Mouse (Mus musculus) macrophage (primary cell): ENCODE measurements around the gene Hormad2. TPM values are rescaled to one million over a fixed set of nuclear protein-coding genes. Genes with fewer than 3 reads are reported as not detected.

Source experiments
- H3K27ac ChIP-seq: fragments of 350-480 bp; formaldehyde crosslinking; 2 replicates; pipeline ENCODE4 v1.9.0; 2021
- H3K36me3 ChIP-seq: fragments of 350-480 bp; formaldehyde crosslinking; 2 replicates; pipeline ENCODE4 v1.9.0; 2021; ENCODE audit errors: inconsistent target
- H3K4me3 ChIP-seq: fragments of 350-480 bp; formaldehyde crosslinking; 2 replicates; pipeline ENCODE4 v1.9.0; 2021; ENCODE audit errors: inconsistent target
- H3K79me2 ChIP-seq: fragments of 350-480 bp; formaldehyde crosslinking; 2 replicates; pipeline ENCODE4 v1.9.0; 2021; ENCODE audit errors: inconsistent target
- WGBS: methylation state at CpG from one replicate; pipeline ENCODE4 v1.1.7; 2026; ENCODE audit warnings: inconsistent platforms; ENCODE audit not compliant: missing documents; 5-methylcytosine and 5-hydroxymethylcytosine counted together
- polyA plus RNA-seq: library from polyadenylated mRNA; stranded (reverse); fragments of 250-400 nt; gene quantifications from 3 replicates; pipeline ENCODE4 v1.2.4, GENCODE M21; 2018; ENCODE audit warnings: inconsistent platforms

Hormad2 gene
- polyA plus RNA-seq, 1 experiment from 2014 or later: not detected

- no peaks in the 10 kb centered on the region for H3K36me3 ChIP-seq
- H3K79me2 ChIP-seq: no peaks in the 10 kb centered on the region
- WGBS: 74% methylated on average over 4 of the region's 4 CpGs
- H3K27ac ChIP-seq: no peak overlapping the region
- H3K4me3 ChIP-seq: no peak overlapping the region
These were observed 130.6 kb downstream of the Hormad2 start for GRCm38 (mm10) chr11:4310324-4310723.

GRCm38 (mm10) chr11:4309613-4310012, 131.3 kb downstream of the Hormad2 start:
- WGBS: 81% methylated on average over 4 of the region's 4 CpGs

GRCm38 (mm10) chr11:4308514-4309450, 132.1 kb downstream of the Hormad2 start:
- H3K36me3 ChIP-seq: no peaks in the 10 kb centered on the region
- no peaks in the 10 kb centered on the region for H3K79me2 ChIP-seq
- H3K4me3 ChIP-seq: no peak overlapping the region
- no peak overlapping the region for H3K27ac ChIP-seq
- 55% methylated on average over 25 of the region's 25 CpGs for WGBS

More at GRCm38 (mm10) chr11:4309613-4310012, 131.3 kb downstream of the Hormad2 start:
- Histone ChIP-seq H3K4me3 (no peak overlapping the region), H3K36me3 (no peaks in the 10 kb centered on the region), H3K79me2 (no peaks in the 10 kb centered on the region), H3K27ac (no peak overlapping the region)

GRCm38 (mm10) chr11:4308060-4308513, 132.8 kb downstream of the Hormad2 start:
- Histone ChIP-seq H3K79me2 (no peaks in the 10 kb centered on the region), H3K4me3 (no peak overlapping the region), H3K36me3 (no peaks in the 10 kb centered on the region), H3K27ac (no peak overlapping the region)
- WGBS: 88% methylated on average over 6 of the region's 6 CpGs

- H3K79me2 ChIP-seq: no peaks in the 10 kb centered on the region
- H3K36me3 ChIP-seq: no peaks in the 10 kb centered on the region
- H3K4me3 ChIP-seq: no peak overlapping the region
- no peak overlapping the region for H3K27ac ChIP-seq
- WGBS: 95% methylated on average over 2 of the region's 2 CpGs
These were observed 134.8 kb downstream of the Hormad2 start for GRCm38 (mm10) chr11:4306086-4306485.

GRCm38 (mm10) chr11:4305090-4305489, 135.8 kb downstream of the Hormad2 start:
- Histone ChIP-seq H3K79me2 (no peaks in the 10 kb centered on the region), H3K27ac (no peak overlapping the region), H3K36me3 (no peaks in the 10 kb centered on the region), H3K4me3 (no peak overlapping the region)
- 100% methylated on average over 4 of the region's 4 CpGs for WGBS

GRCm38 (mm10) chr11:4304203-4304602, 136.7 kb downstream of the Hormad2 start:
- H3K4me3 ChIP-seq: no peak overlapping the region
- H3K79me2 ChIP-seq: no peaks in the 10 kb centered on the region
- H3K27ac ChIP-seq: no peak overlapping the region
- 88% methylated on average over 4 of the region's 4 CpGs for WGBS
- no peaks in the 10 kb centered on the region for H3K36me3 ChIP-seq

- Histone ChIP-seq H3K4me3 (no peak overlapping the region), H3K27ac (no peak overlapping the region), H3K36me3 (no peaks in the 10 kb centered on the region), H3K79me2 (no peaks in the 10 kb centered on the region)
- WGBS: 88% methylated on average over 9 of the region's 9 CpGs
These were observed 137.9 kb downstream of the Hormad2 start for GRCm38 (mm10) chr11:4303033-4303432.

GRCm38 (mm10) chr11:4302363-4302913, 138.5 kb downstream of the Hormad2 start:
- 93% methylated on average over 5 of the region's 5 CpGs for WGBS
- Histone ChIP-seq H3K27ac (no peak overlapping the region), H3K79me2 (no peaks in the 10 kb centered on the region), H3K36me3 (no peaks in the 10 kb centered on the region), H3K4me3 (no peak overlapping the region)

GRCm38 (mm10) chr11:4300683-4301082, 140.2 kb downstream of the Hormad2 start:
- Histone ChIP-seq H3K79me2 (no peaks in the 10 kb centered on the region), H3K4me3 (no peak overlapping the region), H3K36me3 (no peaks in the 10 kb centered on the region), H3K27ac (no peak overlapping the region)
- WGBS: 90% methylated on average over 3 of the region's 3 CpGs

GRCm38 (mm10) chr11:4299735-4300474, 141.0 kb downstream of the Hormad2 start:
- Histone ChIP-seq H3K79me2 (no peaks in the 10 kb centered on the region), H3K4me3 (no peak overlapping the region), H3K27ac (no peak overlapping the region), H3K36me3 (no peaks in the 10 kb centered on the region)
- 76% methylated on average over 14 of the region's 14 CpGs for whole genome bisulfite sequencing

- Histone ChIP-seq H3K4me3 (no peak overlapping the region), H3K27ac (no peak overlapping the region), H3K79me2 (no peaks in the 10 kb centered on the region), H3K36me3 (no peaks in the 10 kb centered on the region)
- WGBS: 95% methylated on average over 12 of the region's 12 CpGs
These were observed 141.7 kb downstream of the Hormad2 start for GRCm38 (mm10) chr11:4299191-4299590.

GRCm38 (mm10) chr11:4298615-4299014, 142.3 kb downstream of the Hormad2 start:
- H3K4me3 ChIP-seq: no peak overlapping the region
- H3K27ac ChIP-seq: no peak overlapping the region
- whole genome bisulfite sequencing: 93% methylated on average over 7 of the region's 7 CpGs
- H3K79me2 ChIP-seq: no peaks in the 10 kb centered on the region
- no peaks in the 10 kb centered on the region for H3K36me3 ChIP-seq

- 77% methylated on average over 3 of the region's 3 CpGs for WGBS
- Histone ChIP-seq H3K79me2 (no peaks in the 10 kb centered on the region), H3K36me3 (no peaks in the 10 kb centered on the region), H3K4me3 (no peak overlapping the region), H3K27ac (no peak overlapping the region)
These were observed 143.2 kb downstream of the Hormad2 start for GRCm38 (mm10) chr11:4297753-4298152.
